Mouse (Mus musculus): ENCODE measurements around the gene Pakap.

Pakap gene

GRCm38 (mm10) chr4:57626921-57627320 lies 58.9 kb downstream of the Pakap start:
- DNase-seq (ENCODE audit: low read depth): no peak

- DNase-seq (ENCODE audit: low read depth): no peak
Observed at GRCm38 (mm10) chr4:57632386-57632785, 64.4 kb downstream of the Pakap start.

- DNase-seq (ENCODE audit: low read depth): no peak
Observed at GRCm38 (mm10) chr4:57633052-57633451, 65.1 kb downstream of the Pakap start.

GRCm38 (mm10) chr4:57634956-57635355 lies 67.0 kb downstream of the Pakap start:
- no peak for DNase-seq (ENCODE audit: low read depth)

GRCm38 (mm10) chr4:57636782-57637482 lies 69.0 kb downstream of the Pakap start:
- no peak for DNase-seq (ENCODE audit: low read depth)

- no peak for DNase-seq (ENCODE audit: low read depth)
Observed at GRCm38 (mm10) chr4:57637636-57638386, 69.8 kb downstream of the Pakap start.

GRCm38 (mm10) chr4:57638941-57639340 lies 71.0 kb downstream of the Pakap start:
- no peak for DNase-seq (ENCODE audit: low read depth)

- DNase-seq (ENCODE audit: low read depth): peak; percentile 13
Observed at GRCm38 (mm10) chr4:57640222-57640621, 72.2 kb downstream of the Pakap start.

GRCm38 (mm10) chr4:57640971-57641370 lies 73.0 kb downstream of the Pakap start:
- no peak for DNase-seq (ENCODE audit: low read depth)

GRCm38 (mm10) chr4:57650994-57651393 lies 83.0 kb downstream of the Pakap start:
- DNase-seq (ENCODE audit: low read depth): no peak

GRCm38 (mm10) chr4:57651547-57651946 lies 83.6 kb downstream of the Pakap start:
- no peak for DNase-seq (ENCODE audit: low read depth)

GRCm38 (mm10) chr4:57652185-57652904 lies 84.4 kb downstream of the Pakap start:
- DNase-seq (ENCODE audit: low read depth): no peak

- no peak for DNase-seq (ENCODE audit: low read depth)
Observed at GRCm38 (mm10) chr4:57655966-57656365, 88.0 kb downstream of the Pakap start.

GRCm38 (mm10) chr4:57656388-57656787 lies 88.4 kb downstream of the Pakap start:
- no peak for DNase-seq (ENCODE audit: low read depth)

GRCm38 (mm10) chr4:57656861-57657260 lies 88.9 kb downstream of the Pakap start:
- no peak for DNase-seq (ENCODE audit: low read depth)

- no peak for DNase-seq (ENCODE audit: low read depth)
Observed at GRCm38 (mm10) chr4:57660470-57660869, 92.5 kb downstream of the Pakap start.

- DNase-seq (ENCODE audit: low read depth): peak; percentile 4
Observed at GRCm38 (mm10) chr4:57666101-57666500, 98.1 kb downstream of the Pakap start.

GRCm38 (mm10) chr4:57670813-57671469 lies 103.0 kb downstream of the Pakap start:
- DNase-seq (ENCODE audit: low read depth): peak; percentile 24

- no peak for DNase-seq (ENCODE audit: low read depth)
Observed at GRCm38 (mm10) chr4:57672541-57672940, 104.6 kb downstream of the Pakap start.

- DNase-seq (ENCODE audit: low read depth): peak; percentile 83
Observed at GRCm38 (mm10) chr4:57672996-57673906, 105.3 kb downstream of the Pakap start.

GRCm38 (mm10) chr4:57674351-57674750 lies 106.4 kb downstream of the Pakap start:
- DNase-seq (ENCODE audit: low read depth): peak; percentile 18
